Mouse (Mus musculus): ENCODE data around the gene Pdhb. TPM values are rescaled to one million over a fixed set of nuclear protein-coding genes. Genes with fewer than 3 reads are reported as not detected.
A peak's percentile ranks its signal among the peaks of the same experiment; 100 is the strongest.

Pdhb gene
- polyA plus RNA-seq, 1 experiment: 127 TPM

- Histone ChIP-seq H3K79me3 (ENCODE audit: low read depth) (no peaks in the 10 kb centered on the region), H3K36me3 (ENCODE audit: control insufficient read depth, insufficient read depth) (peaks cover 33% of the 10 kb centered on the region)
- TF ChIP-seq MYOD1 (IDR thresholded peaks at IDR 0.05; ENCODE audit: control insufficient read depth, insufficient read length, low read depth): no peak
- no peak for TF ChIP-seq FOSL1 (IDR thresholded peaks at IDR 0.05; ENCODE audit: insufficient read depth, low read length, poor library complexity, severe bottlenecking)
- TF ChIP-seq USF1 (IDR thresholded peaks at IDR 0.05; ENCODE audit: low read depth): no peak
- no peak for TF ChIP-seq MYOG (IDR thresholded peaks at IDR 0.05; ENCODE audit: control insufficient read depth, extremely low read depth, insufficient read length)
- no peak for TF ChIP-seq MAX (IDR thresholded peaks at IDR 0.05)
- TF ChIP-seq CEBPB (IDR thresholded peaks at IDR 0.05; ENCODE audit: low read depth): no peak
- no peak for TF ChIP-seq CTCF (IDR thresholded peaks at IDR 0.05; ENCODE audit: control insufficient read depth, insufficient read depth, insufficient read length)
Measured at GRCm38 (mm10) chr14:8161777-8162176, 11.0 kb downstream of the Pdhb start.

GRCm38 (mm10) chr14:8159141-8159540 lies 13.7 kb downstream of the Pdhb start:
- no peaks in the 10 kb centered on the region for H3K79me3 ChIP-seq (ENCODE audit: low read depth)
- H3K79me2 ChIP-seq (ENCODE audit: control insufficient read depth, insufficient read depth): no peaks in the 10 kb centered on the region
- TF ChIP-seq CEBPB (IDR thresholded peaks at IDR 0.05; ENCODE audit: low read depth): no peak
- TF ChIP-seq USF1 (IDR thresholded peaks at IDR 0.05; ENCODE audit: low read depth): no peak
- no peak for TF ChIP-seq MYOG (IDR thresholded peaks at IDR 0.05; ENCODE audit: control insufficient read depth, extremely low read depth, insufficient read length)
- no peak for TF ChIP-seq CTCF (IDR thresholded peaks at IDR 0.05; ENCODE audit: control insufficient read depth, insufficient read depth, insufficient read length)
- TF ChIP-seq FOSL1 (IDR thresholded peaks at IDR 0.05; ENCODE audit: insufficient read depth, low read length, poor library complexity, severe bottlenecking): no peak
- TF ChIP-seq MYOD1 (IDR thresholded peaks at IDR 0.05; ENCODE audit: control insufficient read depth, insufficient read length, low read depth): no peak
- TF ChIP-seq MAX (IDR thresholded peaks at IDR 0.05): no peak
- H3ac ChIP-seq (ENCODE audit: control insufficient read depth, insufficient read length, low read depth): no peak overlapping the region
- peaks cover 11% of the 10 kb centered on the region for H3K36me3 ChIP-seq (ENCODE audit: control insufficient read depth, insufficient read depth)
- no peak overlapping the region for H3K4me3 ChIP-seq (ENCODE audit: insufficient read depth, poor library complexity, severe bottlenecking)
- no peaks in the 10 kb centered on the region for H3K27me3 ChIP-seq (ENCODE audit: control insufficient read depth, insufficient read depth, insufficient read length)

More at GRCm38 (mm10) chr14:8161777-8162176, 11.0 kb downstream of the Pdhb start:
- Histone ChIP-seq H3ac (ENCODE audit: control insufficient read depth, insufficient read length, low read depth) (no peak overlapping the region), H3K27me3 (ENCODE audit: control insufficient read depth, insufficient read depth, insufficient read length) (no peaks in the 10 kb centered on the region), H3K79me2 (ENCODE audit: control insufficient read depth, insufficient read depth) (no peaks in the 10 kb centered on the region), H3K4me3 (ENCODE audit: insufficient read depth, poor library complexity, severe bottlenecking) (no peak overlapping the region)

- no peak for TF ChIP-seq FOSL1 (IDR thresholded peaks at IDR 0.05; ENCODE audit: insufficient read depth, low read length, poor library complexity, severe bottlenecking)
- TF ChIP-seq USF1 (IDR thresholded peaks at IDR 0.05; ENCODE audit: low read depth): no peak
- TF ChIP-seq MAX (IDR thresholded peaks at IDR 0.05): no peak
Measured at GRCm38 (mm10) chr14:8158721-8159120, 14.1 kb downstream of the Pdhb start.

GRCm38 (mm10) chr14:8156947-8157346 lies 15.9 kb downstream of the Pdhb start:
- no peaks in the 10 kb centered on the region for H3K36me3 ChIP-seq (ENCODE audit: control insufficient read depth, insufficient read depth)
- H3K4me3 ChIP-seq (ENCODE audit: insufficient read depth, poor library complexity, severe bottlenecking): no peak overlapping the region
- no peaks in the 10 kb centered on the region for H3K27me3 ChIP-seq (ENCODE audit: control insufficient read depth, insufficient read depth, insufficient read length)
- TF ChIP-seq MYOG (IDR thresholded peaks at IDR 0.05; ENCODE audit: control insufficient read depth, extremely low read depth, insufficient read length) (no peak), FOSL1 (IDR thresholded peaks at IDR 0.05; ENCODE audit: insufficient read depth, low read length, poor library complexity, severe bottlenecking) (no peak), MYOD1 (IDR thresholded peaks at IDR 0.05; ENCODE audit: control insufficient read depth, insufficient read length, low read depth) (no peak), CTCF (IDR thresholded peaks at IDR 0.05; ENCODE audit: control insufficient read depth, insufficient read depth, insufficient read length) (no peak), USF1 (IDR thresholded peaks at IDR 0.05; ENCODE audit: low read depth) (no peak), CEBPB (IDR thresholded peaks at IDR 0.05; ENCODE audit: low read depth) (no peak), MAX (IDR thresholded peaks at IDR 0.05) (no peak)
- no peak overlapping the region for H3ac ChIP-seq (ENCODE audit: control insufficient read depth, insufficient read length, low read depth)
- no peaks in the 10 kb centered on the region for H3K79me3 ChIP-seq (ENCODE audit: low read depth)
- H3K79me2 ChIP-seq (ENCODE audit: control insufficient read depth, insufficient read depth): no peaks in the 10 kb centered on the region

More at GRCm38 (mm10) chr14:8158721-8159120, 14.1 kb downstream of the Pdhb start:
- H3K27me3 ChIP-seq (ENCODE audit: control insufficient read depth, insufficient read depth, insufficient read length): no peaks in the 10 kb centered on the region
- H3K4me3 ChIP-seq (ENCODE audit: insufficient read depth, poor library complexity, severe bottlenecking): no peak overlapping the region
- no peaks in the 10 kb centered on the region for H3K79me3 ChIP-seq (ENCODE audit: low read depth)
- no peak overlapping the region for H3ac ChIP-seq (ENCODE audit: control insufficient read depth, insufficient read length, low read depth)
- H3K36me3 ChIP-seq (ENCODE audit: control insufficient read depth, insufficient read depth): peaks cover 7% of the 10 kb centered on the region
- no peaks in the 10 kb centered on the region for H3K79me2 ChIP-seq (ENCODE audit: control insufficient read depth, insufficient read depth)

DNA sequence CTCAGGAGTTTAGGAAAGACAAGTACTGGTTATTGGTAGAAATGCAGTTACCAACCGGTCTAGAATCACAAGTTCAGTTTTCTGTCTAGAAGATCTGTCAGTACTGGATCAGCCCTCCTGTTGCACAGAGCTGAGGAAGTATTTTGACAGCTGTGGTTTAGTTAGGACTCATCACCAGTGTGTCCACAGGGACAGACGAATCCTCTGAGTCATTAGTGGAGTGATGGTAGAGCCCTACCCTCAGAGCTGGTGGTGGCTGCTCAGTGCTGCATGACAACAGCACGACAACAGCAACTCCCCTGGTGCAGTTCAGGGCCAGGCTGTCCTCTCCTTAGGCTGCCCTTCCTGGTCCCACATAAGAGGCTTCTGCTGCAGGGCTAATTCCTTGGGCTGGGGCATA lies 18.8 kb downstream of the Pdhb start:
- Histone ChIP-seq H3K4me3 (ENCODE audit: insufficient read depth, poor library complexity, severe bottlenecking) (no peak overlapping the region), H3ac (ENCODE audit: control insufficient read depth, insufficient read length, low read depth) (no peak overlapping the region), H3K36me3 (ENCODE audit: control insufficient read depth, insufficient read depth) (no peaks in the 10 kb centered on the region), H3K27me3 (ENCODE audit: control insufficient read depth, insufficient read depth, insufficient read length) (no peaks in the 10 kb centered on the region), H3K79me3 (ENCODE audit: low read depth) (no peaks in the 10 kb centered on the region), H3K79me2 (ENCODE audit: control insufficient read depth, insufficient read depth) (no peaks in the 10 kb centered on the region)
- TF ChIP-seq CEBPB (IDR thresholded peaks at IDR 0.05; ENCODE audit: low read depth) (no peak), MYOD1 (IDR thresholded peaks at IDR 0.05; ENCODE audit: control insufficient read depth, insufficient read length, low read depth) (peak; percentile 89)

DNA sequence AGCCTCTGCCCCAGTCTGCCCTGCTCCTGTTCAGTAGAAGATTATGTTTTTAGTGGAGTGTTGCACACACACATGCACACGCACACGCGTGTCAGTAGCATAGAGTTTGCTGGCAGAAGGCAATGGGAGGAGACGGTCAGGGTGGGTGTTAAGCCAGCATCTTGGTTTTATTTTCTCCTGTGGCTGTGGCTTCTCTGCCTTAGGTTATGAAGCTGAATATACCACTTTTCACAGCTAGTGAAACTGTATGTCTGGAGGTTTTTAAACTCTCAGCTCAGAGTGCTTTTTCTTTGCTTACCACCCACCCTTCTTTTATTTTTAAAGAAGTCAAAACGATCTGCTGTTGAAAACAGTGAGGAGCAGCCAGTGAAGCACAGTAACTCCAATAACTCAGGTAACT lies 21.1 kb downstream of the Pdhb start:
- no peaks in the 10 kb centered on the region for H3K36me3 ChIP-seq (ENCODE audit: control insufficient read depth, insufficient read depth)
- no peaks in the 10 kb centered on the region for H3K79me3 ChIP-seq (ENCODE audit: low read depth)
- no peaks in the 10 kb centered on the region for H3K79me2 ChIP-seq (ENCODE audit: control insufficient read depth, insufficient read depth)
- H3ac ChIP-seq (ENCODE audit: control insufficient read depth, insufficient read length, low read depth): no peak overlapping the region
- H3K4me3 ChIP-seq (ENCODE audit: insufficient read depth, poor library complexity, severe bottlenecking): no peak overlapping the region
- H3K27me3 ChIP-seq (ENCODE audit: control insufficient read depth, insufficient read depth, insufficient read length): no peaks in the 10 kb centered on the region
- TF ChIP-seq CEBPB (IDR thresholded peaks at IDR 0.05; ENCODE audit: low read depth) (no peak), CTCF (IDR thresholded peaks at IDR 0.05; ENCODE audit: control insufficient read depth, insufficient read depth, insufficient read length) (no peak), USF1 (IDR thresholded peaks at IDR 0.05; ENCODE audit: low read depth) (no peak), MYOD1 (IDR thresholded peaks at IDR 0.05; ENCODE audit: control insufficient read depth, insufficient read length, low read depth) (no peak), MAX (IDR thresholded peaks at IDR 0.05) (no peak), MYOG (IDR thresholded peaks at IDR 0.05; ENCODE audit: control insufficient read depth, extremely low read depth, insufficient read length) (no peak), FOSL1 (IDR thresholded peaks at IDR 0.05; ENCODE audit: insufficient read depth, low read length, poor library complexity, severe bottlenecking) (no peak)

Measured in C2C12 (cell line).